Mouse (Mus musculus): ENCODE results near the gene Jpt2.

Gene Jpt2

GRCm38 (mm10) chr17:24913984-24914383 lies 46.5 kb downstream of the Jpt2 start:
- in situ Hi-C loops (cut with MboI, MseI): no loop called here

- in situ Hi-C loops (cut with MboI, MseI): no loop called here
Observed at GRCm38 (mm10) chr17:24907591-24907990, 52.9 kb downstream of the Jpt2 start.

DNA sequence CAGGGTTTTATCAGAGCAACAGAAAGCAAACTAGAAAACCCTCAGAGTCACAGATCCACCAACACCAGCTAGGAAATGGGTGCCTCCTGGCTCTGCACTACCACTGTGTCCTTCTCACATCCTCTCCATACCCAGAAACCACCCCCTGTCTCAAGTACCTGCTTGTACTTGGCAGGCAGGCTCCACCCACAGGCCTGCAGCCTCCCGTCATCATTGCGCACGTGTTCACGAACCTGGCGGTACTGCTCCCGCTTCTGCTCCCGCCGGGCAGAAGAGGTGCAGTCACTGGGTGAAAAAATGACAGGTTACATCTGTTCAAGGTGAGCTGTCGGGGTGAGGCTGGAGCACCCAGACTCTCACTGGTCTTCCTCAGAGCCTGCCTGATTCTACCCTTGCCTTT lies 56.7 kb downstream of the Jpt2 start:
- in situ Hi-C loops (cut with MboI, MseI): no loop called here

DNA sequence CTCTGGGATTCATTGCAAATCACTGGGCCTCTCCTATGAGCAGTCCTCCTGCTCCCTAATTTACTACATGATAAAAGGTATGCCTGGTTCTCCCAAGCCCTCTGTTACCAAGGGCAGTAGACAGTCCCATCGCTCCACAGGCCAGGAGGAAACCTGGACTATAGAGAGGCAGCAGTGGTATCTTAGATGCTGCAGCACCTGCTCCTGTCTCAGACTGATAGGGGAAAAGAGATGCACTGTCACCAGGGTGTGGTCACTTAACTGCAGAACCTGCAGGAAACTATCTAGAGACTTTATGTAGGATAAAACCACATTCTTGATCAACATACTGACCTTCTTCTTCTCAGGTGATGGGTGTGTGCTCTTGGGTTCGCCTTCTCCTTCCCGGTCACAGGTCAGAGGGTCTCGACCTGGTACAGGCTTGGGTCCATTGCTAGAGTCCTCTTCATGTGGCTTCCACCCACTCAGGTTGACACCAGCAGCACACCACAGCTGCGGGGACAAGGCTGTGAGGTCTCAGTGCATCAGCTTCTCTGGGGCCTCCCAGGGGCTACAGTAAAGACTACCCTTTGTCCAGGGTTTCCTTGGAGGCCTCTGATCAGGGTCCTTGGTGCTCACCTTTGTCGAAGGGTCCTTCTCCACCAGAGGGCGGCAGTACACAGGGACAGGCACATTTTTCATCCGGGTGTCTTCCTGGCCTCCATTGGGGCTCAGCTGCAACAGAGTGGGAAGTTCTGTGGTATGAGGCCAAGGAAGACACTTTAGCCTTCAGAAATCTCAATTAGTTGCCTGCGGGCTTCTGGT lies 57.6 kb downstream of the Jpt2 start:
- in situ Hi-C loops (cut with MboI, MseI): no loop called here

- in situ Hi-C loops (cut with MboI, MseI): no loop called here
Observed at GRCm38 (mm10) chr17:24902124-24902523, 58.4 kb downstream of the Jpt2 start.

GRCm38 (mm10) chr17:24900014-24900413 lies 60.5 kb downstream of the Jpt2 start:
- in situ Hi-C loops (cut with MboI, MseI): no loop called here

GRCm38 (mm10) chr17:24899153-24899552 lies 61.3 kb downstream of the Jpt2 start:
- in situ Hi-C loops (cut with MboI, MseI): no loop called here

DNA sequence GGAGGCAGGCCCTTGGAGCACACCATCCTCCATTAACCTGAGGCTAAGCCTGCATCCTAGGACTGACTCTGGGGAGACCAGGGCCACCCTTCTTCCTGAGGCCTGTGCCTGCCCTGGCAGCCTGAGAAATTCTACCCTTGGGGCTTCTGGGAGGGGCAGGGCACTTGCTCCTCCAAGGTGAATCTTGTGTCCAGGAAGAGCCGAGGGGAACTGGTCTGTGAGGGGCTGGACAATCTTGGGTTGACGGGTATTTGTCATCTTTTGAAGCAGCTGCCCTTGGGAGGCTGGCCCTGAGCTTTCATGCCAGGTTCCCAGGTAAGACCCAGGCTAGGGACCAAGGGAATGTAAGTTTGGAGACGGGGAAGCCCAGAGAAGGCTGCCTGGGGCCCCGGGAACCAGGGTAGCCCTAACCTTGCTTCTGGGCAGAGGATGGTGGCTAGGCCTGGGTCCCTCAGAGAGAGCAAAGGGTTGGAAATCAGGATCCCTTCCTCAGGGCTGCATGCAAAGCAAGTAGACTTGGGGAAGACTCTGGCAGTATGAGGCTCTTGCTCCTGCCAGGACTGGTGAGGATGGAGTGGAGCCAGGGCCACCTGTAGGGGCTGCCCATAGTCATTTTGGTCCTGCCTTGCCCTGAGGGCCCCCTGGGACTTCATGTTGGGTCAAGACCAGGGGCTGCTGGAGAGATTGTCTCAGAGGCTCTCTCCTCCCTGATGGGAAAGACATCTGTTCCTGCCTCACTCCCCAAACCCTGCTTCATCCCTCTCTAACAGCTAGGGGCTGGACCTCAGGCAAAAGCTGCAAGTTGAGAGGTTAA lies 62.2 kb downstream of the Jpt2 start:
- in situ Hi-C loops (cut with MboI, MseI): no loop called here

DNA sequence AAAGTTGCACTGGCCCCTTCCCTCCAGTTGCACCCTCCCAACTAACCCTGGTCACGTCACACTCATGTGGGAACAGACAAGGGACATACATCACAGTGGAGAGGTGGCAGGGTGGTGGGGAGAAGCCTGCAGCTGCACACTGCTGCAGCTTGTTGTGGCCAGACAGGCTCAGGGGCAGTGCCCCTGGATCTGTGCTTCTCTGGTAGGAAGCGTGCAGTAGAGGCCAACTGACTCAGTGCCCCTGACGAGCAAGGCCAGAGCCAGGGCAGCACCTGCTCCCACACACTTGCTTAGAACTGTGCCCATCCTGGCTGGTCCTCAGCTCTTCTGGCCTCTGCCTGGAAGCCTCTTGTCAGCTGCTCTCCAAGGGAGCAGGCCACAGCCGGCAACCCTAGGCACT lies 62.9 kb downstream of the Jpt2 start:
- in situ Hi-C loops (cut with MboI, MseI): no loop called here

DNA sequence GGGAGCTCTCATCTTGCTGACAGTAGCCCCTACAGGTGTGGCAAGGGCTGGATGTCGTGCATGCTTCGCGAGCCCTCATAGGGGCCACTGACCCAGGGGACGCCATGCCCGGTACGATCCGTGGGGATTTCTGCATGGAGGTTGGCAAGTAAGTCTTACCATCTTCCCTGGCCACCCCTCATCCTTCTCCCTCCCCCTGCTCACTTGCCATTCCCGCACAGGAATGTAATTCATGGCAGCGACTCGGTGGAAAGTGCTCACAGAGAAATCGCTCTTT lies 63.6 kb downstream of the Jpt2 start:
- in situ Hi-C loops (cut with MboI, MseI): no loop called here

GRCm38 (mm10) chr17:24896241-24896992 lies 64.1 kb downstream of the Jpt2 start, which contains the start of gene Nme3:
Gene Nme3, plus strand, starts transcription at chr17:24896500.
- in situ Hi-C loops (cut with MboI, MseI): no loop called here

DNA sequence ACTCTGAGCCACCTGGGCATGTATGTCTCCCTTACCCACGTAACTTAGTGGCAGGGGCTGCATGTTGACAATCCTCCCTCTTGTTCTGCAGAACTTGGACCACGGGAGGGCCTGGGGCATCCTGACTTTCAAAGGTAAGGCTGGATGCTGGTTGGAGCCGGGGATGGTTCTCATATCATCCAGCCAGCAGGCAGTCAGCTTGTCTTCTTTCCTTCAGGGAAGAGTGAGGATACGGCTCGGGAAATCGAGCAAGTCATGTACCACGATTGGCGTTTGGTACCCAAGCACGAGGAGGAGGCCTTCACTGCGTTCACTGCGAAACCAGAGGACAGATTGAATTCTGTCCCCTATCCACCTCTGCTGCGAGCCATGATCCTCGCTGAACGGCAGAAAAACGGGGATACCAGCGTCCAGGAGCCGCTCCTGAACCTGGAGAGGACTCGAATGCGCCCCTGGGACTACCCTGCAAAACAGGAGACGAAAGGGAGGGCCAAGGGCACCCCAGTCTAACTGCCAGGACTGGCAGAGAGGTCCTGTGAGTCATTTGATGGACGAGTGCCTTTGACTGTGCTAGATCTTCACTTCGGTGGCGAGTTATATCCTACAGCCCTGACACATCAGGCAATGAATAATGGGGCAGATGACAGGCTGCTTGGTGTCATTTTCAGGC lies 64.8 kb downstream of the Jpt2 start:
- in situ Hi-C loops (cut with MboI, MseI): no loop called here

- in situ Hi-C loops (cut with MboI, MseI): no loop called here
Observed at GRCm38 (mm10) chr17:24894995-24895547, 65.4 kb downstream of the Jpt2 start, which contains the start of the genes Eme2 and Mrps34. Gene Eme2, minus strand, starts transcription at chr17:24895087. Gene Mrps34, plus strand, starts transcription at chr17:24895116.

GRCm38 (mm10) chr17:24894061-24894994 lies 66.2 kb downstream of the Jpt2 start:
- in situ Hi-C loops (cut with MboI, MseI): no loop called here

DNA sequence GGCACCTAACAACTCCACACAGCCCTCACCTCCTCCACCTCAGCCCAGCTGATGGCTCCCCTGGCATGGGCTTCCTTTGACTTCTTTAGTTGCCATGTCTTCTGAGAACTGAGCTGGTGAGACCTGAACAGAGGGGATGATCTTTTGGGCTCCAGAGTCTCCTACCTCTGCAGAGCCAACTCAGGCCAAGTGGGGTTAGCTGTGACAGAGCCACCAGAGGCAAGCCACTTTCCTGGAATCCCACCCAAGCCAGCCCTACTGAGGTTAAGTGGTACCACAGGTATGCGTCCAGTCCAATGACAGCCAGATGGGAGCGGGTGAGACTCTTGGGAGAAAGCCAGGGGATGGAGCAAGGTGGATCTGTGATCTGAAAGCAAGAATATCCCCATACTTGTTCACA lies 67.2 kb downstream of the Jpt2 start:
- in situ Hi-C loops (cut with MboI, MseI): no loop called here

GRCm38 (mm10) chr17:24892785-24893184 lies 67.7 kb downstream of the Jpt2 start:
- in situ Hi-C loops (cut with MboI, MseI): no loop called here

- in situ Hi-C loops (cut with MboI, MseI): no loop called here
Observed at GRCm38 (mm10) chr17:24891321-24891720, 69.2 kb downstream of the Jpt2 start.

- in situ Hi-C loops (cut with MboI, MseI): no loop called here
Observed at GRCm38 (mm10) chr17:24890151-24891092, 70.1 kb downstream of the Jpt2 start.

GRCm38 (mm10) chr17:24888862-24889261 lies 71.6 kb downstream of the Jpt2 start:
- in situ Hi-C loops (cut with MboI, MseI): no loop called here
